Mouse (Mus musculus) kidney, postnatal 10 days (tissue): ENCODE measurements around the gene Pla2g12a.
A peak's percentile ranks its signal among the peaks of the same experiment; 100 is the strongest.

Experiments used
- DNase-seq: peaks from one replicate; pipeline ENCODE4 v3.0.0; 2021; ENCODE audit warnings: mixed read lengths

The Pla2g12a gene

GRCm38 (mm10) chr3:129901271-129901809, 22.9 kb downstream of the Pla2g12a start, which contains the start of gene Casp6:
TSS of gene Casp6 (plus strand) at chr3:129901425.
- peak; percentile 95 for DNase-seq

GRCm38 (mm10) chr3:129903369-129903768, 25.0 kb downstream of the Pla2g12a start:
- DNase-seq = no peak

- DNase-seq = no peak
Measured at GRCm38 (mm10) chr3:129903866-129904265, 25.5 kb downstream of the Pla2g12a start.

- no peak for DNase-seq
Measured at GRCm38 (mm10) chr3:129904381-129905132, 26.2 kb downstream of the Pla2g12a start.

- no peak for DNase-seq
Measured at GRCm38 (mm10) chr3:129912025-129912424, 33.6 kb downstream of the Pla2g12a start.

- DNase-seq = no peak
Measured at GRCm38 (mm10) chr3:129913241-129913640, 34.8 kb downstream of the Pla2g12a start.

- DNase-seq = no peak
Measured at GRCm38 (mm10) chr3:129917424-129917823, 39.0 kb downstream of the Pla2g12a start.

- peak; percentile 81 for DNase-seq
Measured at GRCm38 (mm10) chr3:129918434-129918833, 40.0 kb downstream of the Pla2g12a start.

- no peak for DNase-seq
Measured at GRCm38 (mm10) chr3:129923581-129923980, 45.2 kb downstream of the Pla2g12a start.

- DNase-seq = no peak
Measured at GRCm38 (mm10) chr3:129925861-129926260, 47.5 kb downstream of the Pla2g12a start.

- DNase-seq = no peak
Measured at GRCm38 (mm10) chr3:129930213-129930778, 51.9 kb downstream of the Pla2g12a start.

- DNase-seq = peak; percentile 26
Measured at GRCm38 (mm10) chr3:129932443-129932842, 54.0 kb downstream of the Pla2g12a start.

GRCm38 (mm10) chr3:129936561-129936960, 58.2 kb downstream of the Pla2g12a start:
- no peak for DNase-seq

GRCm38 (mm10) chr3:129937848-129938247, 59.4 kb downstream of the Pla2g12a start:
- peak; percentile 16 for DNase-seq

- DNase-seq = no peak
Measured at GRCm38 (mm10) chr3:129939058-129939457, 60.7 kb downstream of the Pla2g12a start.

GRCm38 (mm10) chr3:129940780-129941179, 62.4 kb downstream of the Pla2g12a start:
- no peak for DNase-seq

- DNase-seq = no peak
Measured at GRCm38 (mm10) chr3:129941291-129941690, 62.9 kb downstream of the Pla2g12a start.

- DNase-seq = no peak
Measured at GRCm38 (mm10) chr3:129943813-129944212, 65.4 kb downstream of the Pla2g12a start.
